Comparison of ENCODE assay signal across 24 mouse cellular contexts in genomic region chr7:126417045-126417444, GRCm38 (mm10). TPM values are rescaled to one million over a fixed set of nuclear protein-coding genes. Genes with fewer than 3 reads are reported as not detected.
DNase-seq lines count a peak whose midpoint lies in the region; ATAC-seq and TF ChIP-seq lines count a peak whose summit lies in the region.
"Had no signal": no experiment of that assay in that cellular context is flagged by ENCODE, and none has a peak within 500 bp of the region (broad histone marks: within the 10 kb centered on the region; RNA-seq: fewer than 3 reads in every experiment).

No protein-coding gene starts in this region.

- peaks cover 19% of the 10 kb centered on the region for H3K4me1 ChIP-seq in midbrain, embryonic 10.5 days
- H3K4me1 ChIP-seq in midbrain, embryonic 14.5 days (ENCODE audit: control insufficient read depth, insufficient read depth, low read length), result no peaks in the 10 kb centered on the region
- H3K4me1 ChIP-seq in MEL (ENCODE audit: control insufficient read depth in 1 of 2, insufficient read depth in 2 of 2, low read length in 2 of 2), result peaks cover 0 to 17% of the 10 kb centered on the region in 2 experiments; a peak in 2 of 4 replicates
- no peaks in the 10 kb centered on the region for H3K4me1 ChIP-seq in cerebellum, adult 2 months (ENCODE audit: control insufficient read depth, insufficient read depth, low read length)
- H3K4me1 ChIP-seq: heart, embryonic 10.5 days; hindbrain, embryonic 13.5 days had no signal

- H3K9me3 ChIP-seq in midbrain, embryonic 10.5 days (replicated peaks), result no peaks in the 10 kb centered on the region
- no peaks in the 10 kb centered on the region for H3K9me3 ChIP-seq in midbrain, embryonic 14.5 days (ENCODE audit: control insufficient read depth, low read length)
- no peaks in the 10 kb centered on the region for H3K9me3 ChIP-seq in MEL (replicated peaks; ENCODE audit: insufficient read depth, low read length)
- H3K9me3 ChIP-seq: heart, embryonic 10.5 days; hindbrain, embryonic 13.5 days had no signal

- WGBS in midbrain, embryonic 10.5 days, result 11% methylated on average over 8 of the region's 8 CpGs
- 10% methylated on average over 8 of the region's 8 CpGs for WGBS in midbrain, embryonic 14.5 days
- WGBS in cerebellum, adult 2 months, result 22% methylated on average over 8 of the region's 8 CpGs

- no peak for ATAC-seq in midbrain, embryonic 14.5 days (ENCODE audit: low FRiP score, low TSS enrichment)
- ATAC-seq: activated CD4-positive, CD25-positive, alpha-beta regulatory T cell, adult 4 months; forebrain, embryonic 14.5 days had no signal

- no peaks in the 10 kb centered on the region for H3K79me2 ChIP-seq in MEL (ENCODE audit: control insufficient read depth, insufficient read depth, low read length, poor library complexity)

- H3K4me3 ChIP-seq in midbrain, embryonic 10.5 days, result no peak overlapping the region
- H3K4me3 ChIP-seq in midbrain, embryonic 14.5 days (replicated peaks; ENCODE audit: low read depth, low read length), result no peak overlapping the region
- H3K4me3 ChIP-seq in MEL (ENCODE audit: control insufficient read depth in 1 of 2, insufficient read depth in 1 of 2, low read depth in 2 of 2, low read length in 2 of 2), result no peak overlapping the region
- H3K4me3 ChIP-seq in cerebellum, adult 2 months (replicated peaks; ENCODE audit: insufficient read depth, low read depth, low read length), result no peak overlapping the region
- H3K4me3 ChIP-seq: heart, embryonic 10.5 days; hindbrain, embryonic 13.5 days had no signal

- TF ChIP-seq RAD21 in MEL (IDR thresholded peaks at IDR 0.05; ENCODE audit: low read depth, low read length), result no peak

- peak overlapping the region; percentile 67 for H3K27ac ChIP-seq in midbrain, embryonic 10.5 days (replicated peaks)
- H3K27ac ChIP-seq in midbrain, embryonic 14.5 days (replicated peaks; ENCODE audit: low read depth, low read length), result no peak overlapping the region
- H3K27ac ChIP-seq in MEL (ENCODE audit: control insufficient read depth, low read depth, low read length), result no peak overlapping the region
- no peak overlapping the region for H3K27ac ChIP-seq in cerebellum, adult 2 months (ENCODE audit: insufficient read depth, low read length)
- H3K27ac ChIP-seq: heart, embryonic 10.5 days; hindbrain, embryonic 13.5 days had no signal

- no peak for TF ChIP-seq CTCF in MEL (IDR thresholded peaks at IDR 0.05 in 2 of 3, conservative IDR thresholded peaks at IDR 0.05 in 1 of 3; ENCODE audit: control insufficient read depth in 1 of 3, insufficient read depth in 1 of 3, low read depth in 2 of 3, low read length in 3 of 3, poor library complexity in 1 of 3, severe bottlenecking in 1 of 3)
- no peak for TF ChIP-seq CTCF in cerebellum, adult 2 months (IDR thresholded peaks at IDR 0.05; ENCODE audit: borderline replicate concordance, insufficient read depth, low read depth, low read length)

- DNase-seq in midbrain, embryonic 10.5 days (ENCODE audit: low spot score), result peak; percentile 39
- DNase-seq in midbrain, embryonic 14.5 days, result no peak
- peak; percentile 28 for DNase-seq in MEL (ENCODE audit: low read depth, low spot score)
- peak; percentile 19 for DNase-seq in embryo, embryonic 11 days
- peak; percentile 24 for DNase-seq in retina, postnatal 1 day
- DNase-seq in ovary, postnatal 10 days (ENCODE audit: low spot score), result no peak
- DNase-seq in heart, adult 11 months, result no peak
- no peak for DNase-seq in cerebellum, adult 2 months
- DNase-seq: cerebellum, adult 18-20 months; cerebellum, postnatal 36 days; gastrocnemius, postnatal 36 days; heart, postnatal 14 days; kidney, adult 8-10 months; kidney, postnatal 25 days; lung, adult 2 months had no signal

- no peaks in the 10 kb centered on the region for H3K36me3 ChIP-seq in midbrain, embryonic 10.5 days
- no peaks in the 10 kb centered on the region for H3K36me3 ChIP-seq in midbrain, embryonic 14.5 days (ENCODE audit: control insufficient read depth, insufficient read depth, low read length)
- H3K36me3 ChIP-seq in MEL (ENCODE audit: control insufficient read depth in 1 of 2, insufficient read depth in 2 of 2, low read length in 2 of 2), result 0 out of 4 replicates have a peak, but pooled peaks cover 0 to 3% of the 10 kb centered on the region in 2 experiments
- H3K36me3 ChIP-seq: heart, embryonic 10.5 days; hindbrain, embryonic 13.5 days had no signal

- no peak for TF ChIP-seq POLR2A in MEL (IDR thresholded peaks at IDR 0.05; ENCODE audit: control insufficient read depth in 1 of 2, insufficient read depth in 1 of 2, low read depth in 1 of 2, low read length in 2 of 2, poor library complexity in 1 of 2)
- TF ChIP-seq POLR2A in cerebellum, adult 2 months (IDR thresholded peaks at IDR 0.05; ENCODE audit: borderline replicate concordance, insufficient read depth, low read length), result no peak

- no peak overlapping the region for H3K4me2 ChIP-seq in midbrain, embryonic 14.5 days (ENCODE audit: low read length)
- H3K4me2 ChIP-seq: hindbrain, embryonic 13.5 days had no signal

- no peak overlapping the region for H3K9ac ChIP-seq in midbrain, embryonic 14.5 days (replicated peaks; ENCODE audit: low read length)
- no peak overlapping the region for H3K9ac ChIP-seq in MEL (ENCODE audit: control insufficient read depth, low read depth, low read length, poor library complexity, severe bottlenecking)
- H3K9ac ChIP-seq: hindbrain, embryonic 13.5 days had no signal

- TF ChIP-seq EP300 in MEL (IDR thresholded peaks at IDR 0.05; ENCODE audit: low read depth in 1 of 2, low read length in 2 of 2), result no peak

- peaks cover 42% of the 10 kb centered on the region for H3K27me3 ChIP-seq in midbrain, embryonic 10.5 days (ENCODE audit: low read depth, poor library complexity, severe bottlenecking)
- H3K27me3 ChIP-seq in midbrain, embryonic 14.5 days (ENCODE audit: control insufficient read depth, insufficient read depth, low read length), result no peaks in the 10 kb centered on the region
- peaks cover 0 to under 1% of the 10 kb centered on the region in 2 experiments; a peak in 3 of 4 replicates for H3K27me3 ChIP-seq in MEL (ENCODE audit: control insufficient read depth in 1 of 2, insufficient read depth in 2 of 2, low read length in 2 of 2)
- H3K27me3 ChIP-seq in cerebellum, adult 2 months (ENCODE audit: control insufficient read depth, insufficient read depth, low read length), result no peaks in the 10 kb centered on the region

TF ChIP-seq in MEL, 35 proteins besides CTCF, POLR2A, EP300 and RAD21:
- no peak for TF ChIP-seq BHLHE40 (IDR thresholded peaks at IDR 0.05; ENCODE audit: borderline replicate concordance, low read depth, low read length)
- no peak for TF ChIP-seq SIN3A (IDR thresholded peaks at IDR 0.05; ENCODE audit: low read length)
- no peak for TF ChIP-seq ZNF384 (IDR thresholded peaks at IDR 0.05; ENCODE audit: low read depth, low read length)
- no peak for TF ChIP-seq SMC3 (IDR thresholded peaks at IDR 0.05; ENCODE audit: low read depth, low read length)
- no peak for TF ChIP-seq MYC (IDR thresholded peaks at IDR 0.05; ENCODE audit: low read depth, low read length)
- TF ChIP-seq MAX (IDR thresholded peaks at IDR 0.05; ENCODE audit: low read length), result no peak
- no peak for TF ChIP-seq MYB (IDR thresholded peaks at IDR 0.05; ENCODE audit: low read depth, low read length)
- no peak for TF ChIP-seq GABPA (IDR thresholded peaks at IDR 0.05; ENCODE audit: low read depth, low read length)
- no peak for TF ChIP-seq ZMIZ1 (IDR thresholded peaks at IDR 0.05; ENCODE audit: low read depth, low read length)
- no peak for TF ChIP-seq TCF12 (IDR thresholded peaks at IDR 0.05; ENCODE audit: low read depth, low read length)

RNA-seq across cellular contexts. Expression of gene Cd19, which starts 2.4 kb away (rescaled TPM):
- 0.07 and 0.16 TPM in 2 replicates for polyA plus RNA-seq in midbrain, embryonic 10.5 days (2016; fragmentation: Nextera tagmentation; extraction: Ambion mirVana)
- polyA plus RNA-seq in midbrain, embryonic 14.5 days (2014; fragmentation: Nextera tagmentation; extraction: Ambion mirVana), result not detected in 2 replicates
- total RNA-seq in MEL (2012; rRNA removed), result not detected in 2 replicates
- polyA plus RNA-seq in MEL (2012; ENCODE audit: insufficient read depth in 1 of 2, insufficient read length in 2 of 2, low read depth in 1 of 2, low replicate concordance in 2 of 2, missing spikeins in 1 of 2), result not detected
- 0.21 and 0.23 TPM in 2 replicates for polyA plus RNA-seq in cerebellum, adult 2 months (2012; rRNA removed)
- total RNA-seq: gastrocnemius, postnatal 36 days; layer of hippocampus, adult 8-10 months; left cerebral cortex, adult 18-20 months; left cerebral cortex, postnatal 36 days had no signal
- polyA plus RNA-seq: forebrain, embryonic 14.5 days; heart, embryonic 10.5 days; hindbrain, embryonic 13.5 days; intestine, embryonic 14.5 days; neural tube, embryonic 11.5 days had no signal

RNA-seq across cellular contexts. Expression of gene Rabep2, which starts 11.5 kb away (rescaled TPM):
- 26.6 and 27.0 TPM in 2 replicates for polyA plus RNA-seq in midbrain, embryonic 10.5 days (2016; fragmentation: Nextera tagmentation; extraction: Ambion mirVana)
- 19.6 and 22.1 TPM in 2 replicates for polyA plus RNA-seq in midbrain, embryonic 14.5 days (2014; fragmentation: Nextera tagmentation; extraction: Ambion mirVana)
- 12.9 and 15.2 TPM in 2 replicates for total RNA-seq in MEL (2012; rRNA removed)
- polyA plus RNA-seq in MEL (2012; ENCODE audit: insufficient read depth in 1 of 2, insufficient read length in 2 of 2, low read depth in 1 of 2, low replicate concordance in 2 of 2, missing spikeins in 1 of 2), result 10 to 100 TPM in 1 of 2 experiments, not detected in 1; 16.2 TPM
- 22.2 and 24.0 TPM in 2 replicates for polyA plus RNA-seq in cerebellum, adult 2 months (2012; rRNA removed)

RNA-seq across cellular contexts. Expression of gene Nfatc2ip, which starts 20.5 kb away (rescaled TPM):
- polyA plus RNA-seq in midbrain, embryonic 10.5 days (2016; fragmentation: Nextera tagmentation; extraction: Ambion mirVana), result 2.6 and 2.8 TPM in 2 replicates
- polyA plus RNA-seq in midbrain, embryonic 14.5 days (2014; fragmentation: Nextera tagmentation; extraction: Ambion mirVana), result 3.5 and 4.9 TPM in 2 replicates
- 6.3 and 7.9 TPM in 2 replicates for total RNA-seq in MEL (2012; rRNA removed)
- 10 to 100 TPM in 1 of 2 experiments, not detected in 1; 13.0 TPM for polyA plus RNA-seq in MEL (2012; ENCODE audit: insufficient read depth in 1 of 2, insufficient read length in 2 of 2, low read depth in 1 of 2, low replicate concordance in 2 of 2, missing spikeins in 1 of 2)
- 6.3 and 6.4 TPM in 2 replicates for polyA plus RNA-seq in cerebellum, adult 2 months (2012; rRNA removed)

RNA-seq across cellular contexts. Expression of gene Spns1, which starts 39.8 kb away (rescaled TPM):
- polyA plus RNA-seq in midbrain, embryonic 10.5 days (2016; fragmentation: Nextera tagmentation; extraction: Ambion mirVana), result 67.6 and 68.9 TPM in 2 replicates
- 60.4 and 74.5 TPM in 2 replicates for polyA plus RNA-seq in midbrain, embryonic 14.5 days (2014; fragmentation: Nextera tagmentation; extraction: Ambion mirVana)
- 28.9 and 33.3 TPM in 2 replicates for total RNA-seq in MEL (2012; rRNA removed)
- polyA plus RNA-seq in MEL (2012; ENCODE audit: insufficient read depth in 1 of 2, insufficient read length in 2 of 2, low read depth in 1 of 2, low replicate concordance in 2 of 2, missing spikeins in 1 of 2), result 10 to 100 TPM in 1 of 2 experiments, not detected in 1; 81.6 TPM
- polyA plus RNA-seq in cerebellum, adult 2 months (2012; rRNA removed), result 206 and 218 TPM in 2 replicates

RNA-seq across cellular contexts. Expression of gene Atp2a1, which starts 45.9 kb away (rescaled TPM):
- 0.16 and 0.28 TPM in 2 replicates for polyA plus RNA-seq in midbrain, embryonic 10.5 days (2016; fragmentation: Nextera tagmentation; extraction: Ambion mirVana)
- 0.39 TPM in 1 of 2 replicates, not detected in the other for polyA plus RNA-seq in midbrain, embryonic 14.5 days (2014; fragmentation: Nextera tagmentation; extraction: Ambion mirVana)
- total RNA-seq in MEL (2012; rRNA removed), result 0.04 and 0.20 TPM in 2 replicates
- polyA plus RNA-seq in MEL (2012; ENCODE audit: insufficient read depth in 1 of 2, insufficient read length in 2 of 2, low read depth in 1 of 2, low replicate concordance in 2 of 2, missing spikeins in 1 of 2), result under 1 TPM in 1 of 2 experiments, not detected in 1; 0.47 TPM
- polyA plus RNA-seq in cerebellum, adult 2 months (2012; rRNA removed), result 0.38 and 0.46 TPM in 2 replicates

Comparison
In these comparisons a context has a peak if more than half of its experiments do, and no peak if none do; other contexts are left out.
1. DNase-seq: peak in midbrain, embryonic 10.5 days (single experiment), MEL (single experiment), embryo, embryonic 11 days (single experiment) and retina, postnatal 1 day (single experiment); none in midbrain, embryonic 14.5 days (single experiment), ovary, postnatal 10 days (single experiment), heart, adult 11 months (single experiment) and cerebellum, adult 2 months (0 of 2).